Mouse (Mus musculus): Measurements from ENCODE around the gene Iqce. TPM values are rescaled to one million over a fixed set of nuclear protein-coding genes. Genes with fewer than 3 reads are reported as not detected.
"Not testable (repeated sequence)": the region's sequence is repeated elsewhere in the genome, so short reads cannot be mapped to it uniquely, and the experiment has no call there.

Iqce gene
- polyA plus RNA-seq, 1 experiment from 2014 or later, result 26.3 TPM

DNA sequence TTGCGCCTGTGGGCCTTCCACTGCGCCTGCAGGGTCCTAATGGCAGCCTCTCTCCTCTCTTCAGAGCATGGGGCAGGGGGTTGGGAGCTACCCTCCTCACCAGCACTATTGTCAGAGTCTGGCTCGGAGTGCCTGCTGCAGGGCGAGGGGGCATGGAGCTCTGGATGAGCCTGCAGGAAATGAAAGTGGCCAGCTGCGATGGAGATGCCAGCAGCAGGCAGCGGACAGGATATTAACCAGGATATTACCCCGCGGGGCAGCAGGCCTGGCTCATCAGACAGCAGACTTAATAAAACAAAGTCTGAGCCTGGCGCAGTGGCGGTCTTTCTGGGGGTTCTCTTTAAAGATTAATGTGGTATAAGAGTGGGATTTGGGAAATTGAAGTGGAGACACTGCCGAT lies 27.1 kb downstream of the Iqce start:
- peaks cover 90% of the 10 kb centered on the region for H3K36me3 ChIP-seq
- 78% methylated on average over 11 of the region's 11 CpGs for WGBS
- ATAC-seq (ENCODE audit: low FRiP score), result no peak
- H3K4me1 ChIP-seq (replicated peaks), result peaks cover 9% of the 10 kb centered on the region; the same call in 1 of the 2 replicates
- no peaks in the 10 kb centered on the region for H3K27me3 ChIP-seq
- peak overlapping the region; percentile 67 for H3K27ac ChIP-seq
- no peak overlapping the region for H3K4me3 ChIP-seq
- no peak overlapping the region; the same call in 1 of the 2 replicates for H3K9ac ChIP-seq
- H3K9me3 ChIP-seq, result no peaks in the 10 kb centered on the region
- H3K4me2 ChIP-seq, result no peak overlapping the region

DNA sequence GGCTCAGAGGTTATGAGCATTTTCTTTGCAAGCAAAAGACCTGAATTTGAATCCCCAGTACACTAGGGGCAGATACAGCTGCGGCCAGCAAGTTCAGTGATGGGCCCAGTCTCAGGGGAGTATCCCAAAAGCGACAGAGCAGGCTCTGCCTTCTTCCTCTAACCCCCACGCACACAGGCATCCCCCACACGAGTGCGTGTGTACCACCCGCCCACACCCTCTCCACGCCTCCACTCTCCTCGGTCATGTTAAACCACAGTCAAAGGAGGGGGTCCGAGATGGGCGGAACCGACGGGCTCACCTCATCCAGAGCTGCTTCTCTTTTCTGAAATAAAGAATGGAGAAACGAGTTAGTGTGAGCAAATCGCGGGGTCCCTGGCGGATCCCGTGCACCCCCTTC lies 28.1 kb downstream of the Iqce start:
- 87% methylated on average over 17 of the region's 17 CpGs for WGBS

GRCm38 (mm10) chr5:140672603-140673002 lies 29.6 kb downstream of the Iqce start:
- not testable (repeated sequence) for H3K4me3 ChIP-seq; H3K4me2 ChIP-seq; H3K4me1 ChIP-seq (replicated peaks); H3K27ac ChIP-seq; H3K27me3 ChIP-seq; ATAC-seq (ENCODE audit: low FRiP score); H3K9ac ChIP-seq; H3K9me3 ChIP-seq
- peaks cover 89% of the 10 kb centered on the region for H3K36me3 ChIP-seq
- WGBS, result 90% methylated on average over 6 of the region's 6 CpGs

More for the DNA sequence above, 28.1 kb downstream of the Iqce start:
- Histone ChIP-seq H3K36me3 (peaks cover 91% of the 10 kb centered on the region), H3K27me3 (no peaks in the 10 kb centered on the region), H3K9me3 (0 out of 2 replicates have a peak, but pooled peaks cover 1% of the 10 kb centered on the region), H3K4me2 (no peak overlapping the region), H3K4me3 (no peak overlapping the region), H3K27ac (no peak overlapping the region), H3K9ac (no peak overlapping the region), H3K4me1 (replicated peaks) (peaks cover 9% of the 10 kb centered on the region; the same call in 1 of the 2 replicates)
- no peak for ATAC-seq (ENCODE audit: low FRiP score)

- Histone ChIP-seq H3K36me3 (peaks cover 89% of the 10 kb centered on the region), H3K9me3 (peaks cover 7% of the 10 kb centered on the region; the same call in 1 of the 2 replicates), H3K9ac (no peak overlapping the region), H3K4me1 (replicated peaks) (peaks cover 9% of the 10 kb centered on the region; the same call in 1 of the 2 replicates), H3K4me3 (no peak overlapping the region), H3K4me2 (no peak overlapping the region), H3K27me3 (no peaks in the 10 kb centered on the region), H3K27ac (no peak overlapping the region)
- ATAC-seq (ENCODE audit: low FRiP score), result no peak
- WGBS, result 91% methylated on average over 6 of the region's 6 CpGs
Observed at GRCm38 (mm10) chr5:140672115-140672514, 30.1 kb downstream of the Iqce start.

DNA sequence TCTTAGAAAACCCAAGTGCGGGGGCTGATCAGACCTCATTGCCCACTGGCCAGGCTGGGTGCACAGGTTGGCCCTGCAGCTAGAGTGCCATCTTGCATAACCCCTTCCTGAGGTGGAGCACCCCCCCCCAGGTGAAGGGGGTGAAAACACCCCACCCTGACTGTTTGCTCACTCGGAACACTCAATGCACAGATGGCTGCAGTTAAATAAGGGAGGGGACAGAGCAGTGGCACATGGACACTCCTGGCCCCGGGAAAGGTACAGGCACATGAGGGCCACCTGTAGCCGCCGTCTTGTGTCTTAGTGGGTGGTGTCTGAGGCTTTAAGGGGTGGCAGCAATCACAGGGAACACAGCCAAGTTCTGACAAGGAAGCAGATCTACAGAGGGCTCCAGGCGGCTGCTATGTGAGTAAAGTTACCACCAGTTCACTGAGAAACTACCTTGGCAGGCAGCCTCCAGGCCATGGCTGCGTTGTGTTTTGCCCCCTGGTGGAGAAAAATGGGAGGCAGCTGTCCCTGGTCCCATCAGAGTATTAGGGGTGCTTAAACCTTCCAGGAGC lies 38.5 kb downstream of the Iqce start:
- no peak for ATAC-seq (ENCODE audit: low FRiP score)
- Histone ChIP-seq H3K4me2 (no peak overlapping the region), H3K4me1 (replicated peaks) (peaks cover 48% of the 10 kb centered on the region), H3K27me3 (no peaks in the 10 kb centered on the region), H3K4me3 (no peak overlapping the region), H3K36me3 (peaks cover 36% of the 10 kb centered on the region), H3K9me3 (peaks cover 2% of the 10 kb centered on the region; the same call in 1 of the 2 replicates), H3K27ac (0 out of 2 replicates have a peak overlapping the region, but pooled peaks have one; percentile 12), H3K9ac (no peak overlapping the region; the same call in 1 of the 2 replicates)
- WGBS, result 66% methylated on average over 7 of the region's 7 CpGs

DNA sequence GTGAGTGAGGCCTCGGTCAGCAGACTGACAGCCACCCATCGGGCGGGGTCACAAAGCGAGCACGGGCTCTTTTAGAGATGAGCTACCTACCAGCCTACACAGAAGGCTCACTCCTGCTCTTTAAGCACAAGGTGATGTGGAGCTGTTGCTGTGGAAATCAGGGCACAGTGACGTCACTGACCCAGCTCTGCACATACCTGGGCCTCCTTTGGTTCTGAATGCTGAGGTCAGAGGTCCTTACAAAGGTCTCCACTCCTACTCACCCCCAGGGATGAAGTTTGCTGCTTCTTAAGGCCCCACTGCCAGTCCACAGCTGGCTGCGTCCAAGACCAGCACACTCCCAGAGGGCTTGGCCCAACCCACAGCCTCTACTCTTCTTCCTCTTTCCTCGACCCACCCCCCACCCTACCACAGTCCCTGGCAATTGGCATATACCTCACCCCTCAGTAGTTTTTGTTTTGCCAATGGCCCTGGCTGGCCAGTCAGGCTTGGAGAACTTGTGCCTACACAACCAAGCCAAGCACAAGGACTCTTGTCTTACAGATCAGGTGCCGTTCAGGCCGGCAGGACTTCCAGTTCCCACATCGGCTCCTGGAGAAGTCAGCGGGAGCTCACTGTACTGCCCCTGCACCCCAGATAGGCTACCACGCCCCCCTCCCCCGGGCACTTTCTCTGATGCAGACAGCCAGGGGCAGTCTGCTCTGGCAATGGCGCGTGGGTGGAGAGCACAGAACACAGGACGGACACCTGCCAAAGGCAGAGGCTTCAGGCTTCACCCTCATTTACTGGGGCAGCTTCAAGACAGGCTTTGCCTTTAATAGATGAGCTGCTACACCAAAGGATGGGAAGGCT lies 39.2 kb downstream of the Iqce start:
- Histone ChIP-seq H3K27me3 (no peaks in the 10 kb centered on the region), H3K4me2 (no peak overlapping the region), H3K27ac (0 out of 2 replicates have a peak overlapping the region, but pooled peaks have one; percentile 12), H3K9me3 (no peaks in the 10 kb centered on the region), H3K4me3 (no peak overlapping the region), H3K4me1 (replicated peaks) (peaks cover 48% of the 10 kb centered on the region), H3K9ac (no peak overlapping the region), H3K36me3 (peaks cover 29% of the 10 kb centered on the region)
- 70% methylated on average over 17 of the region's 17 CpGs for WGBS
- no peak for ATAC-seq (ENCODE audit: low FRiP score)

- Histone ChIP-seq H3K4me2 (no peak overlapping the region), H3K9me3 (no peaks in the 10 kb centered on the region), H3K27ac (no peak overlapping the region), H3K4me1 (replicated peaks) (peaks cover 52% of the 10 kb centered on the region), H3K9ac (no peak overlapping the region), H3K4me3 (no peak overlapping the region), H3K27me3 (no peaks in the 10 kb centered on the region), H3K36me3 (peaks cover 21% of the 10 kb centered on the region)
- no peak for ATAC-seq (ENCODE audit: low FRiP score)
- WGBS, result 66% methylated on average over 12 of the region's 12 CpGs
Observed at GRCm38 (mm10) chr5:140661875-140662643, 40.1 kb downstream of the Iqce start.

- H3K27ac ChIP-seq, result no peak overlapping the region
- ATAC-seq (ENCODE audit: low FRiP score), result no peak
- peaks cover 19% of the 10 kb centered on the region for H3K36me3 ChIP-seq
- no peak overlapping the region for H3K9ac ChIP-seq
- WGBS, result 73% methylated on average over 8 of the region's 8 CpGs
- no peak overlapping the region for H3K4me3 ChIP-seq
- H3K4me1 ChIP-seq (replicated peaks), result peaks cover 52% of the 10 kb centered on the region
- no peak overlapping the region for H3K4me2 ChIP-seq
- H3K9me3 ChIP-seq, result no peaks in the 10 kb centered on the region
- H3K27me3 ChIP-seq, result no peaks in the 10 kb centered on the region
Observed at GRCm38 (mm10) chr5:140661427-140661826, 40.8 kb downstream of the Iqce start.

- Histone ChIP-seq H3K27ac (peak overlapping the region; percentile 74), H3K9me3 (no peaks in the 10 kb centered on the region), H3K36me3 (peaks cover 11% of the 10 kb centered on the region), H3K4me3 (no peak overlapping the region), H3K27me3 (no peaks in the 10 kb centered on the region), H3K4me1 (replicated peaks) (peaks cover 52% of the 10 kb centered on the region), H3K4me2 (no peak overlapping the region), H3K9ac (no peak overlapping the region)
- no peak for ATAC-seq (ENCODE audit: low FRiP score)
- 64% methylated on average over 1 of the region's 1 CpGs for WGBS
Observed at GRCm38 (mm10) chr5:140660398-140660797, 41.8 kb downstream of the Iqce start.

- WGBS, result 24% methylated on average over 16 of the region's 16 CpGs
- Histone ChIP-seq H3K4me2 (peak overlapping the region; percentile 18; the same call in 1 of the 2 replicates), H3K9ac (peak overlapping the region; percentile 40; the same call in 1 of the 2 replicates), H3K9me3 (no peaks in the 10 kb centered on the region), H3K36me3 (peaks cover 4% of the 10 kb centered on the region; the same call in 1 of the 2 replicates), H3K27me3 (no peaks in the 10 kb centered on the region), H3K4me1 (replicated peaks) (peaks cover 52% of the 10 kb centered on the region), H3K4me3 (no peak overlapping the region), H3K27ac (peak overlapping the region; percentile 74)
- ATAC-seq (ENCODE audit: low FRiP score), result peak; percentile 87
Observed at GRCm38 (mm10) chr5:140659607-140660272, 42.4 kb downstream of the Iqce start.

GRCm38 (mm10) chr5:140654096-140654845 lies 47.9 kb downstream of the Iqce start:
- ATAC-seq (ENCODE audit: low FRiP score), result no peak
- Histone ChIP-seq H3K4me1 (replicated peaks) (peaks cover 32% of the 10 kb centered on the region), H3K4me2 (no peak overlapping the region), H3K4me3 (no peak overlapping the region), H3K27me3 (no peaks in the 10 kb centered on the region), H3K27ac (no peak overlapping the region), H3K36me3 (no peaks in the 10 kb centered on the region), H3K9ac (no peak overlapping the region), H3K9me3 (no peaks in the 10 kb centered on the region)
- 86% methylated on average over 15 of the region's 15 CpGs for WGBS
